Mouse (Mus musculus) mouse embryonic stem cell (cell line): Measurements from ENCODE around the gene Gm20388.
"Not testable (repeated sequence)": the region's sequence is repeated elsewhere in the genome, so short reads cannot be mapped to it uniquely, and the experiment has no call there.

ENCODE experiments used
- in situ Hi-C, 2 experiments: fragments of 300-500 bp; cut with MboI; formaldehyde crosslinking; loops; 1 replicate in 1 of 2; 3 replicates in 1 of 2; pipeline ENCODE4 v1.14.3; 2019 to 2020; ENCODE audit warnings: low sequenced_read_pairs in 2 of 2, low pct_unique_long_range_greater_than_20kb in 1 of 2, mixed read lengths in 1 of 2; ENCODE audit not compliant: unreplicated experiment in 1 of 2

The Gm20388 gene

GRCm38 (mm10) chr8:122571153-122571552, 2660.5 kb downstream of the Gm20388 start:
- in situ Hi-C loops = no loop called here

- in situ Hi-C loops = no loop called here
These were observed 2661.2 kb downstream of the Gm20388 start for GRCm38 (mm10) chr8:122571750-122572267.

- in situ Hi-C loops = no loop called here
These were observed 2662.1 kb downstream of the Gm20388 start for GRCm38 (mm10) chr8:122572751-122573150.

GRCm38 (mm10) chr8:122573176-122573575, 2662.5 kb downstream of the Gm20388 start:
- in situ Hi-C loops = not testable (repeated sequence)

- in situ Hi-C loops = no loop called here
These were observed 2662.9 kb downstream of the Gm20388 start for GRCm38 (mm10) chr8:122573577-122573976.

GRCm38 (mm10) chr8:122574264-122574663, 2663.6 kb downstream of the Gm20388 start:
- in situ Hi-C loops = no loop called here

GRCm38 (mm10) chr8:122574667-122575251, 2664.1 kb downstream of the Gm20388 start:
- in situ Hi-C loops = no loop called here

GRCm38 (mm10) chr8:122575286-122575685, 2664.6 kb downstream of the Gm20388 start:
- in situ Hi-C loops = no loop called here

- in situ Hi-C loops = no loop called here
These were observed 2665.3 kb downstream of the Gm20388 start for GRCm38 (mm10) chr8:122575735-122576647.

- in situ Hi-C loops = no loop called here
These were observed 2666.0 kb downstream of the Gm20388 start, which contains the start of gene Aprt for GRCm38 (mm10) chr8:122576648-122577022. Gene Aprt, minus strand, starts transcription at chr8:122576909.

GRCm38 (mm10) chr8:122577116-122577515, 2666.5 kb downstream of the Gm20388 start:
- in situ Hi-C loops = no loop called here

GRCm38 (mm10) chr8:122579196-122579595, 2668.6 kb downstream of the Gm20388 start:
- in situ Hi-C loops = no loop called here

- in situ Hi-C loops = no loop called here
These were observed 2670.3 kb downstream of the Gm20388 start for GRCm38 (mm10) chr8:122580926-122581325.

- in situ Hi-C loops = no loop called here
These were observed 2674.3 kb downstream of the Gm20388 start for GRCm38 (mm10) chr8:122584981-122585380.

- in situ Hi-C loops = no loop called here
These were observed 2674.8 kb downstream of the Gm20388 start for GRCm38 (mm10) chr8:122585411-122585891.

GRCm38 (mm10) chr8:122586171-122586570, 2675.5 kb downstream of the Gm20388 start:
- in situ Hi-C loops = no loop called here

GRCm38 (mm10) chr8:122586749-122587148, 2676.1 kb downstream of the Gm20388 start:
- in situ Hi-C loops = no loop called here

GRCm38 (mm10) chr8:122593240-122593639, 2682.6 kb downstream of the Gm20388 start:
- in situ Hi-C loops = no loop called here

GRCm38 (mm10) chr8:122593783-122594507, 2683.3 kb downstream of the Gm20388 start:
- in situ Hi-C loops = no loop called here
